Mouse (Mus musculus) midbrain, embryonic 15.5 days (tissue): Measurements from ENCODE around the gene Dhps. TPM values are rescaled to one million over a fixed set of nuclear protein-coding genes. Genes with fewer than 3 reads are reported as not detected.

Experiments
- ATAC-seq: fragments of 200-750 bp; cut with Nextera tagmentation; replicated peaks from 2 replicates; pipeline ENCODE4 v1.8.0; 2017; ENCODE audit warnings: moderate TSS enrichment
- H3K27ac ChIP-seq: fragments of 300-500 bp; sonication (generic); 2 replicates; pipeline ENCODE4 v1.5.1; 2015; ENCODE audit warnings: mild to moderate bottlenecking, inconsistent platforms
- H3K27me3 ChIP-seq: fragments of 300-500 bp; sonication (generic); replicated peaks from 2 replicates; pipeline ENCODE4 v1.6.1; 2015; ENCODE audit warnings: inconsistent platforms
- H3K36me3 ChIP-seq: fragments of 300-500 bp; sonication (generic); replicated peaks from 2 replicates; pipeline ENCODE4 v1.6.1; 2015; ENCODE audit warnings: inconsistent platforms
- H3K4me1 ChIP-seq: fragments of 300-500 bp; sonication (generic); 2 replicates; pipeline ENCODE4 v1.6.1; 2015; ENCODE audit warnings: inconsistent platforms
- H3K4me2 ChIP-seq: fragments of 300-500 bp; sonication (generic); 2 replicates; pipeline ENCODE4 v1.6.1; 2015; ENCODE audit warnings: inconsistent platforms, mild to moderate bottlenecking, moderate library complexity
- H3K4me3 ChIP-seq: fragments of 300-500 bp; sonication (generic); 2 replicates; pipeline ENCODE4 v1.5.1; 2015; ENCODE audit warnings: mild to moderate bottlenecking, inconsistent platforms
- H3K9ac ChIP-seq: fragments of 300-500 bp; sonication (generic); 2 replicates; pipeline ENCODE4 v1.6.1; 2015; ENCODE audit warnings: mild to moderate bottlenecking, inconsistent platforms
- H3K9me3 ChIP-seq: fragments of 300-500 bp; sonication (generic); 2 replicates; pipeline ENCODE4 v1.6.1; 2016; ENCODE audit warnings: inconsistent platforms
- WGBS: fragments of 180-500 bp; shearing (Covaris S2); methylation state at CpG from one replicate; pipeline ENCODE4 v1.1.7; 2015; ENCODE audit warnings: mixed read lengths; 5-methylcytosine and 5-hydroxymethylcytosine counted together
- polyA plus RNA-seq: library from polyadenylated mRNA; unstranded; fragments of >200 nt; fragmentation: Nextera tagmentation; extraction: Ambion mirVana; gene quantifications from 2 replicates; pipeline ENCODE4 v1.2.1, GENCODE M21; 2015

Dhps gene
- 111 and 112 TPM in 2 replicates for polyA plus RNA-seq

DNA sequence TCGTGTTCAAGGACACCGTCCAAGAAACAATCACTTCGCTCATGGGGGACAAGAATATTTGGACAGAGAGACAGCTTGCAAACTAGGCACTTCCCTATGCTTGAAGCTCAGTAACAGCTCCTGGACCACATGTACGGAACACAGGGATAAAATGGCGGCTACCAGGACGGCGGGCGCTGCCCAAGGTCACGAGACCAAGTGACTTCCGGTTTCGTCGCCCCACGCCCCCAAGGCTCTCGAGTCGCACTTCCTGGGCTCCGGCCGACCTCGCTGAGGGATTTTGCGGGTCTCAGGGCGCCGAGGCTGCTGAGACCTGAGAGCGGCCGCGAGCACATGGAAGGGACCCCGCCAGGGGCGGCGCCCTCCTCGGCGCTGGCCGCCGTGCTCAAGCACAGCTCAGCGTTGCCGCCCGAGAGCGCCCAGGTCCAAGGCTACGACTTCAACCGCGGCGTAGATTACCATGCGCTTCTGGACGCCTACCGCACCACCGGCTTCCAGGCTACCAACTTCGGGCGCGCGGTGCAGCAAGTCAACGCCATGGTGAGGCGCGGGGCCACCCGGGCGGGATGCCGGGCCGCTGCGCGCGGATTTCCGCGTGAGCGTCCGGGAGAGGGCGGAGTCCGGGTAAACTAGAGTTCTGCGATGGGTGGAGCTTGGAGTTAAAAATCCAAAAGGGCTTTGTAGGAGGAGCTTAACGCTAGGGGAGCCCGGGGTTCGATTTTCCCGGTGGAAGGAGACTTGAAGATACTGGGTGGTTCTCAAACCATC, at the start of gene Dhps:
Dhps (plus strand) TSS at position 244 of the 768 bp plus-strand sequence.
- Histone ChIP-seq H3K4me2 (peak within 1 kb of the TSS; percentile 76), H3K9me3 (no peaks in the 10 kb centered on the region), H3K36me3 (peaks cover 19% of the 10 kb centered on the region), H3K9ac (peak within 1 kb of the TSS; percentile 70), H3K27ac (peak within 1 kb of the TSS; percentile 90), H3K4me3 (peak within 1 kb of the TSS; percentile 79), H3K4me1 (peaks cover 22% of the 10 kb centered on the region), H3K27me3 (no peaks in the 10 kb centered on the region)
- WGBS: under 1% methylated on average over 68 of the region's 68 CpGs
- peak; percentile 90 for ATAC-seq

- Histone ChIP-seq H3K36me3 (peaks cover 14% of the 10 kb centered on the region), H3K27ac (no peak overlapping the region), H3K9me3 (no peaks in the 10 kb centered on the region), H3K4me1 (peaks cover 34% of the 10 kb centered on the region), H3K9ac (no peak overlapping the region), H3K4me3 (peak overlapping the region; percentile 84; the same call in 1 of the 2 replicates), H3K27me3 (no peaks in the 10 kb centered on the region), H3K4me2 (peak overlapping the region; percentile 84)
- ATAC-seq: no peak
- WGBS: 92% methylated on average over 3 of the region's 3 CpGs
Measured at GRCm38 (mm10) chr8:85023846-85024245, 47.7 kb upstream of the Dhps start.

DNA sequence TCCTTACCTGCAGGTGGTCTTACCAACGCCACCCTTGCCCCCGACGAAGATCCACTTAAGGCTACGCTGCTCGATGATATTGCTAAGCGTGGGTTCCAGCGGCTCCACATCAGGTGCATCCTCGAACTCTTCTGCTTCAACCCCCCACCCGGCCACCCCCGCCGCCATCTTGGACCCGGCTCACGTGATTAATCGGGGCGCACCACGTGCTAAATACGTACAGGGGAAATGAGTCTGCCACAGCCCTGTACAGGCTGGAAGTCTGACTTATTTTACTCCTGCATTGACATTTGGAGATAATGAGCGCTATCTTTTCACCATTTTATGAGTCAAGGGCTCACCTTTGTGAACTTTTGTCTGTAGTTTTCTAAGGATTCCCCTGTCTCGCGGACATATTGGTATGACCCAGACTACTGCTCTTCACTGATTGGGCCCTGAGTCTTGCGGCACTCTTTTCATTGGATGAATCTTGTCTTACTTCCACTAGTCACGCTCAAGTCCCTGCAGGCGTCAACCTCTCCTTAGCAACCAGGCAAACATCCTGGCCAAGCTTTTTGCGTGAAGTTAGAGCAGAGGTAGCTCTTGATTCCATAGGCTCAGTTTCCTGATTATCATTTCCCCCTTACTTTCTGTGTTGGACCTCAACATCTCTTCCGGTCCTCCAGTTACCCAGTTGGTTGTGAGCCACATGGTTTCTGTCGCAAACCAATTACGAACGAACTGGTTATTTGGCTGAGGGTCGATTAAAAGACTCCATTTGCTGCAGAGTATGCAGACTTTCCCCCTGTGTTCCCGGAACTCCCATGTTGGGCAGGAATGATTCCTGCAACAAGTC, 46.2 kb upstream of the Dhps start, which contains the start of gene Asna1:
Asna1 (minus strand) TSS at position 184 of the 835 bp plus-strand sequence.
- peak within 1 kb of the TSS; percentile 70 for H3K9ac ChIP-seq
- 6% methylated on average over 30 of the region's 30 CpGs for WGBS
- H3K4me1 ChIP-seq: peaks cover 40% of the 10 kb centered on the region
- peak within 1 kb of the TSS; percentile 84 for H3K4me2 ChIP-seq
- peak within 1 kb of the TSS; percentile 84 for H3K4me3 ChIP-seq
- peak; percentile 90 for ATAC-seq
- peak within 1 kb of the TSS; percentile 70 for H3K27ac ChIP-seq
- H3K36me3 ChIP-seq: peaks cover 15% of the 10 kb centered on the region
- H3K27me3 ChIP-seq: no peaks in the 10 kb centered on the region
- no peaks in the 10 kb centered on the region for H3K9me3 ChIP-seq

DNA sequence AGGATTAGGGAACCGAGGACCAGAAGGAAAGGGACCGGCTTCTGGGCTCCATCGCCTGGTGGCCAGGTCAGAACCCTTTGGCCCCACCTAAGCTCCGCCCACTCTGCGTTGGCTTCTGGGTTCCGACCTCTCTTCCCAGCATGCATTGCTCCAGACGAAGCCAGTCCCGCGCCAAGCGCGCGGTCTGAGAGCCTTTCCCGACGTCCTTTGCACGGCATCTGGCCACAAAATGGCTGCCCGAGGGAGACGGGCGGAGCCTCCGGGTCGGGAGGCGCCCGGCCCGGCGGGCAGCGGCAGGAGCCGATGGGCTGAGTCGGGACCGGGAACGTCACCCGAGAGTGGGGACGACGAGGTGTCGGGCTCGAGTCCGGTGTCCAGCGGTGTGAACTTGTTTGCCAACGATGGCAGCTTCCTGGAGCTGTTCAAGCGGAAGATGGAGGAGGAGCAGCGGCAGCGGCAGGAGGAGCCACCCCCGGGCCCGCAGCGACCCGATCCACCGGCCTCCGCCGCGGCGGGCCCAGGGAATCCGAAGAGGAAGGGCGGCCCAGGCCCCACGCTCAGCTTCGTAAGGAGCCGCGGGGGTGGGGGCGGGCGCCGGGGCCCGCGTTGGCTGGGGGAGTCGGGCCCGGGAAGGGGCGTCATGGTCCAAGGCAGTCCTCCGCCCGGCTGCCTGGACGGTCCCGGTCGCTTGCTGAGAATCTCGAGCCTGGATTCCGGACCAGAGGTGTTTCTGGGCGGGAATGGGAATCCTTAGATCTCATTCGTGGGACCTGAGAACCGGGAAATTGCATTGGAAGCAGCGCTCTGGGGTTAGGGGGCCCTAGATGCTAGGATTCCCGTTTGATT, 44.7 kb upstream of the Dhps start, which contains the start of gene Trir:
Trir (plus strand) TSS at position 154 of the 846 bp plus-strand sequence.
- Histone ChIP-seq H3K27me3 (no peaks in the 10 kb centered on the region), H3K4me1 (peaks cover 40% of the 10 kb centered on the region), H3K4me3 (peak within 1 kb of the TSS; percentile 93), H3K36me3 (peaks cover 21% of the 10 kb centered on the region), H3K4me2 (peak within 1 kb of the TSS; percentile 84), H3K9me3 (no peaks in the 10 kb centered on the region), H3K27ac (peak within 1 kb of the TSS; percentile 90), H3K9ac (peak within 1 kb of the TSS; percentile 96)
- peak; percentile 75 for ATAC-seq
- WGBS: under 1% methylated on average over 71 of the region's 75 CpGs

GRCm38 (mm10) chr8:85027516-85027855, 44.1 kb upstream of the Dhps start:
- under 1% methylated on average over 13 of the region's 13 CpGs for WGBS
- H3K27ac ChIP-seq: peak overlapping the region; percentile 90
- H3K36me3 ChIP-seq: peaks cover 27% of the 10 kb centered on the region
- H3K4me3 ChIP-seq: peak overlapping the region; percentile 93
- no peak for ATAC-seq
- no peaks in the 10 kb centered on the region for H3K27me3 ChIP-seq
- peak overlapping the region; percentile 84 for H3K4me2 ChIP-seq
- peaks cover 40% of the 10 kb centered on the region for H3K4me1 ChIP-seq
- no peaks in the 10 kb centered on the region for H3K9me3 ChIP-seq
- H3K9ac ChIP-seq: peak overlapping the region; percentile 96

- H3K9ac ChIP-seq: peak overlapping the region; percentile 96
- ATAC-seq: no peak
- H3K4me2 ChIP-seq: peak overlapping the region; percentile 84
- 12% methylated on average over 2 of the region's 2 CpGs for WGBS
- H3K27ac ChIP-seq: no peak overlapping the region
- H3K9me3 ChIP-seq: no peaks in the 10 kb centered on the region
- H3K27me3 ChIP-seq: no peaks in the 10 kb centered on the region
- peak overlapping the region; percentile 93 for H3K4me3 ChIP-seq
- peaks cover 40% of the 10 kb centered on the region for H3K4me1 ChIP-seq
- peaks cover 32% of the 10 kb centered on the region for H3K36me3 ChIP-seq
Measured at GRCm38 (mm10) chr8:85027922-85028321, 43.6 kb upstream of the Dhps start.

DNA sequence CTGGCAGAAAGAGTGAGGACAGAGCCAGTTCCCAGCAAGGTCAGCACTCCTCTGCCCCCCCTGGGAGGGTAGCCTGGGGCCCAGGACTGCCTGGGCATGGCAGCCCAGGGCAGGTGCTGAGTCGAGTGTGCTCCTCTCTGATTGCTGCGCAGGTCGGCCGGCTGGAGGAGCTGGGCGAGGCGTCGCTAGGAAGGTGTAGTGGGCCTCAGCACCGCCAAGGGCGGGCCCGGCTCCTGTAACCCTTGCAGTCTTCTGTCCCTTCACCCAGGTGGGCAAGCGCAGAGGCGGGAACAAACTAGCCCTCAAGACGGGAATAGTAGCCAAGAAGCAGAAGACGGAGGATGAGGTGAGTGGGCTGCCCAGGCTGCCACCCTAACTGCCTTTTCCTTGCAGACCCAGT, 42.3 kb upstream of the Dhps start:
- H3K9ac ChIP-seq: peak overlapping the region; percentile 96; the same call in 1 of the 2 replicates
- no peak overlapping the region; the same call in 1 of the 2 replicates for H3K4me2 ChIP-seq
- WGBS: 92% methylated on average over 14 of the region's 14 CpGs
- H3K27ac ChIP-seq: no peak overlapping the region
- H3K27me3 ChIP-seq: no peaks in the 10 kb centered on the region
- ATAC-seq: no peak
- H3K4me3 ChIP-seq: 0 out of 2 replicates have a peak overlapping the region, but pooled peaks have one; percentile 93
- H3K4me1 ChIP-seq: peaks cover 32% of the 10 kb centered on the region
- H3K36me3 ChIP-seq: peaks cover 29% of the 10 kb centered on the region
- no peaks in the 10 kb centered on the region for H3K9me3 ChIP-seq

- Histone ChIP-seq H3K9ac (no peak overlapping the region), H3K4me2 (no peak overlapping the region), H3K36me3 (peaks cover 29% of the 10 kb centered on the region), H3K4me3 (no peak overlapping the region), H3K4me1 (peaks cover 31% of the 10 kb centered on the region), H3K27ac (no peak overlapping the region), H3K27me3 (no peaks in the 10 kb centered on the region), H3K9me3 (no peaks in the 10 kb centered on the region)
- no peak for ATAC-seq
- 88% methylated on average over 4 of the region's 4 CpGs for WGBS
Measured at GRCm38 (mm10) chr8:85032622-85033311, 38.8 kb upstream of the Dhps start.

DNA sequence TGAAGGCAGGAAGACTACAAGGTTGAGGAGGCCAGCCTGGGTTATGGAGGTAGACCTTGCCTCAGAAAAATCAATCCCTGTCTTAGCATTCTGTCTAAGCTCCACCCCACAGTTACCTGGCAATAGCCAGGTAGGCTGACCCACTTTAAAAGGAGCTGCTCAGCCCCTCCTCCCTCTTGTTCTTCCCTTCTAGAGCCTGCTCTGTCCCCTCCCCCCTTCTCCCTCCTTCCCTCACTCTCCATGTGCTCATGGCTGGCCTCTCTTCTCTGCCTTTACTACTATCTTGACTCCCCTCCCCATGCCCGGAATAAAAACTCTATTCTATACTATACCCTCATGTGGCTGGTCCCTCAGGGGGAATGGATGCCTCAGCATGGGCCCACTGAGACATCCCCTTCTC, 37.7 kb upstream of the Dhps start:
- no peak for ATAC-seq
- H3K9ac ChIP-seq: no peak overlapping the region
- 66% methylated on average over 1 of the region's 1 CpGs for WGBS
- H3K9me3 ChIP-seq: no peaks in the 10 kb centered on the region
- peaks cover 29% of the 10 kb centered on the region for H3K36me3 ChIP-seq
- no peaks in the 10 kb centered on the region for H3K27me3 ChIP-seq
- H3K4me1 ChIP-seq: peaks cover 30% of the 10 kb centered on the region
- no peak overlapping the region for H3K4me3 ChIP-seq
- H3K27ac ChIP-seq: no peak overlapping the region
- H3K4me2 ChIP-seq: no peak overlapping the region

DNA sequence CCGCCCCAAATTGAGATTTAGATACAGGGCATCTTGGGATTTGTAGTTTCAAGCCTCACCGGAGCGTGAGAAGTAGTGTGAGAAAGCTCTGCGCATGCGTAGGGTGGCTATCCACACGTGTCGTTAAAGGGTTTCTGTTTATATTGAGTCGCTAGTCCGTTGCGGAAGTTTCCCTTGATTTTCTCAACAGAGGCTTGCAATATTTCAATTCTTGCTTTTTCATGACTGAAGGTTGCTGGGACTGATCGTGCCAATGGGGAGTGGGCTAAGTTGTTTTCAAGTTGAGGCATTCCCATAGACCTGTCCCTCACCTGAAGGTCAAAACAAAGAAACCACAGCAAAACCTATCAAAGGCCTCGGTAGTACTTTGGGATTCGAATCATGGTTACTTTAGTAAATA, 36.8 kb upstream of the Dhps start:
- peak overlapping the region; percentile 80 for H3K4me3 ChIP-seq
- no peak for ATAC-seq
- peak overlapping the region; percentile 95 for H3K4me2 ChIP-seq
- peaks cover 28% of the 10 kb centered on the region for H3K36me3 ChIP-seq
- H3K27ac ChIP-seq: no peak overlapping the region
- no peaks in the 10 kb centered on the region for H3K9me3 ChIP-seq
- H3K9ac ChIP-seq: no peak overlapping the region; the same call in 1 of the 2 replicates
- no peaks in the 10 kb centered on the region for H3K27me3 ChIP-seq
- WGBS: 3% methylated on average over 13 of the region's 13 CpGs
- peaks cover 29% of the 10 kb centered on the region for H3K4me1 ChIP-seq

GRCm38 (mm10) chr8:85035165-85035727, 36.3 kb upstream of the Dhps start:
- peaks cover 29% of the 10 kb centered on the region for H3K4me1 ChIP-seq
- H3K27me3 ChIP-seq: no peaks in the 10 kb centered on the region
- H3K9ac ChIP-seq: peak overlapping the region; percentile 58
- H3K36me3 ChIP-seq: peaks cover 23% of the 10 kb centered on the region
- H3K4me2 ChIP-seq: peak overlapping the region; percentile 95
- no peak overlapping the region for H3K27ac ChIP-seq
- H3K9me3 ChIP-seq: no peaks in the 10 kb centered on the region
- peak overlapping the region; percentile 80 for H3K4me3 ChIP-seq
- WGBS: 6% methylated on average over 12 of the region's 12 CpGs
- ATAC-seq: no peak
